Mouse (Mus musculus) retina, adult 2 months (tissue): ENCODE results near the gene Bbs4.

ENCODE experiments used
- DNase-seq: peaks from one replicate; pipeline ENCODE4 v3.0.0-alpha.2; 2012; ENCODE audit warnings: low read depth, low spot score

Bbs4 gene

GRCm38 (mm10) chr9:59291688-59292492 lies 61.4 kb downstream of the Bbs4 start:
- no peak for DNase-seq

GRCm38 (mm10) chr9:59290957-59291687 lies 62.2 kb downstream of the Bbs4 start, which contains the start of gene Adpgk:
Adpgk (plus strand) TSS chr9:59291558.
- DNase-seq, result peak; percentile 95

GRCm38 (mm10) chr9:59289529-59290115 lies 63.7 kb downstream of the Bbs4 start:
- DNase-seq, result no peak

- no peak for DNase-seq
These were observed 64.5 kb downstream of the Bbs4 start for GRCm38 (mm10) chr9:59288685-59289410.

- no peak for DNase-seq
These were observed 65.2 kb downstream of the Bbs4 start for GRCm38 (mm10) chr9:59288058-59288457.

DNA sequence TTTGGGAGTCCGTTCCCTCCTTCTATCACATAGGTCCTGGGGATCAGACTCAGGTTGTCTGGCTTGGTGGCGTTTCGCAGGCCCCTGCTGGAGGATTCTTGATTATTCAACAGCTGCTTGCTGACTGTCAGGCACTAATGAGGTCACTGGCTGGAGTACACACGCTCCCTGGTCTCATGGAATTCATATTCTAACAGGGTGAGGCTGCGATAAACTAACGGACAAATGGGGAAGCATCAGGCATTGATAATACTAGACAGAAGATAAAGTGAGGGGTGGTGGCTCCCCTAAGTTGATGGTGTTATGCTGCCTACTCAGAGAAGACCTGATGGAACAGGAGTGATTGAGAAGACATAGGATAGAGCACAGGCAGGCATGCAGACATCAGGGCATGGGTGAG lies 67.7 kb downstream of the Bbs4 start:
- DNase-seq, result no peak

DNA sequence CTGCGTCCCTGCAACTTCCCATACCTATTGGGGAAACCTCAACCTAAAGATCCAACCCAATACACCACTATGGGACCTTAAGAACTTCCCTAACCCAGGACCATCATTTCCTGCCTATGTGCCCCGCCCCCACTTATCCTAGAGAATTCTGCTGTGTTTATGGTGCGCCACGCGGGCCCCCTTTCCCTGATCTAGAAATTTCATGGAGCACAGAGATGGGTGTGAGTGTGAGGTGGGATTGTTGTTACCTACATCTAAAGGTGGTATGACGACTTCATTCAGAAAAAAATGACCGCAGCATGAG lies 70.7 kb downstream of the Bbs4 start:
- DNase-seq, result no peak

DNA sequence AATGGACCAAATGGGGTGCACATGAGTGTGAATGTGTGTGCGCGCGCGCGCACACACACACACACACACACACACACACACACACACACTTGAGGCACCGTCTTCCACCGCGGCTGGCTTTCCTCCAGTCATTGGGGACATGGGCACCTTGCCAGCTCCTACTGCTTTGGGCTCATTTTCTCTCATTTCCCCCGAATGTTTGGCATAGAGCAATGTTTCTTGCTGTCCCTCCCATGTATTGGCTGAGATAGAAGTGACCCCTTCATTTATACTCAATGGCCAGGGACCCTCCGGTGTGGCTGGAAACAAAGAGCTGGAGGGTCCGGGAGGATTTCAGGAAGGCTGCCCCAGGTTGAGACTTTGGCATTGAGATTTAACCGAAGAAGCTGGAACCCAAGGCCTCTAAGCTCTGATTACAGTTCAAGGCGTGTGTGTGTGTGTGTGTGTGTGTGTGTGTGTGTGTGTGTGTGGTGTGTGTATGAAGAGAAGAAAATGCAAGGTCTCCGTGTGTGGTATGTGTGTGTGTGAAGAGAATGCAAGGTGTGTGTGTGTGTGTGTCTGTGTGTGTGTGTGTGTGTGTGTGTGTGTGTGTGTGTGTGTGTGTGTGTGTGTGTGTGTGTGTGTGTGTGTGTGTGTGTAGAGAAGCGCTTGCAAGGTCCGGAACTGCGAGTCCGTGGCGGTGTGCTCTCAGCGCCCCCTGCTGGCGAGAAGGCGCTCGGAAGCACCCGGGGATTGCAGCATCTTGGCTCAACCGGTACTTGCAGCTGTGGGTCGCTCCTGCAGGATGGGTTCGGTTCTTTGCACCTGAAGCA lies 71.2 kb downstream of the Bbs4 start:
- peak; percentile 40 for DNase-seq

GRCm38 (mm10) chr9:59280888-59281287 lies 72.4 kb downstream of the Bbs4 start:
- no peak for DNase-seq

GRCm38 (mm10) chr9:59278694-59279093 lies 74.6 kb downstream of the Bbs4 start:
- DNase-seq, result no peak

- no peak for DNase-seq
These were observed 75.1 kb downstream of the Bbs4 start for GRCm38 (mm10) chr9:59278199-59278598.

DNA sequence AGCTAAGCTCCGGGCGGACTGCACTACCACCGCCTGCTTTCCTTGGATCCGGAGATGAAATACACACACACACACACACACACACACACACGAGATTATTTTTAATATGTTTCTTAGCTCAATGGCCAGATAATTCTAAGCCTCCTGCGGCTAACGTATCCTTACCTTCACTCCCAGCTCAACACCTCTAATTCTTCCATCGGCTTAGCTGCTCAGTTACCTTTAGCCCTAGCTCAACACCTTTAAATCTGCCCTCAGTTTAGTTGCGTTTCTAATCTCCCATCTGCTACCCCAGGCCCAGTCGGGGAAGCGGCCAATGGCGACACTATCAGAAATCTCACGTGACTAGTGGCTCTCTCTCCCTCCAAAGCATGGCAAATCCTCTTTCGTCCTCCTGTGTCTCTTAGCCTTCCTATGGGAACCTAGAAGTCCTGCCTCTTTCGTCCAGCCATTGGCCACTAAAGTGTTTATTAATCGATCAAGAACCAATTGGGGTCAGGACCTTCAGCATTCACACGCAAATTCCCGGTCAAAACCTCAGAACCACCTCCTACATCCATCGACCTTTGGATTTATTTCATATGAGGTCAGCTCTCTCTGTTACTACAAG lies 78.4 kb downstream of the Bbs4 start:
- DNase-seq, result peak; percentile 43

DNA sequence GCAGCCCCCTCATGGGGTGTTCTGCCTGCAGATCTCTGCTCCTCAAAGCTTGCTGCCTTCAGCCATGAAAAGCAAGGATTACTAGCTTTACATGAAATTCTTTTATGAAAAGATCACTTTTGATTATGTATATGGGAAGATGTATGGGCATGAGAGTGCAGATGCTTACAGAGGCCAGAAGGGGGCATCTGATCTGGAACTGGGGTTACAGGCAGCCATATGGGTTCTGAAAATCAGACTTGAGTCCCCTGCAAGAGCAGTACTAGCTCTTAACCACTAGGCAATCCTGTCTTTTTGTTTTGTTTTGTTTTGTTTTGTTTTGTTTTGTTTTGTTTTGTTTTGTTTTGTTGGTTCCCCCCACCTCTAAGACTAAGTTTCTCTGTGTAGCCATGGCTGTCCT lies 80.1 kb downstream of the Bbs4 start:
- no peak for DNase-seq
